Mouse (Mus musculus): ENCODE results near the gene Zfp219. TPM values are rescaled to one million over a fixed set of nuclear protein-coding genes. Genes with fewer than 3 reads are reported as not detected.
A peak's percentile ranks its signal among the peaks of the same experiment; 100 is the strongest.
"Not testable (repeated sequence)": the region's sequence is repeated elsewhere in the genome, so short reads cannot be mapped to it uniquely, and the experiment has no call there.

Zfp219 gene
- polyA plus RNA-seq (2012; ENCODE audit: insufficient read depth, insufficient read length, missing spikeins): 31.2 and 43.5 TPM in 2 replicates

- TF ChIP-seq CTCF (IDR thresholded peaks at IDR 0.05; ENCODE audit: low read depth, low read length) (peak; percentile 20), POLR2A (IDR thresholded peaks at IDR 0.05; ENCODE audit: borderline replicate concordance, low read depth, low read length) (no peak)
Measured at GRCm38 (mm10) chr14:52020486-52021137, at the start of gene Zfp219. Gene Zfp219, minus strand, starts transcription at chr14:52020733.

GRCm38 (mm10) chr14:52066135-52066534 is 45.6 kb upstream of the Zfp219 start:
- H3K27ac ChIP-seq (ENCODE audit: insufficient read depth, low read depth, low read length): no peak overlapping the region
- H3K4me3 ChIP-seq (ENCODE audit: insufficient read depth, low read length): no peak overlapping the region
- TF ChIP-seq POLR2A (IDR thresholded peaks at IDR 0.05; ENCODE audit: borderline replicate concordance, low read depth, low read length) (no peak), CTCF (IDR thresholded peaks at IDR 0.05; ENCODE audit: low read depth, low read length) (no peak)
- no peaks in the 10 kb centered on the region for H3K4me1 ChIP-seq (ENCODE audit: control insufficient read depth, insufficient read depth, low read length)

More at GRCm38 (mm10) chr14:52020486-52021137, at the start of gene Zfp219:
- Histone ChIP-seq H3K4me3 (ENCODE audit: insufficient read depth, low read length) (peak within 1 kb of the TSS; percentile 85), H3K4me1 (ENCODE audit: control insufficient read depth, insufficient read depth, low read length) (peaks cover 43% of the 10 kb centered on the region), H3K27ac (ENCODE audit: insufficient read depth, low read depth, low read length) (peak within 1 kb of the TSS; percentile 93)

GRCm38 (mm10) chr14:52061798-52062197 is 41.3 kb upstream of the Zfp219 start:
- no peak overlapping the region for H3K27ac ChIP-seq (ENCODE audit: insufficient read depth, low read depth, low read length)
- no peaks in the 10 kb centered on the region for H3K4me1 ChIP-seq (ENCODE audit: control insufficient read depth, insufficient read depth, low read length)
- TF ChIP-seq POLR2A (IDR thresholded peaks at IDR 0.05; ENCODE audit: borderline replicate concordance, low read depth, low read length): no peak
- TF ChIP-seq CTCF (IDR thresholded peaks at IDR 0.05; ENCODE audit: low read depth, low read length): no peak
- H3K4me3 ChIP-seq (ENCODE audit: insufficient read depth, low read length): no peak overlapping the region

- TF ChIP-seq POLR2A (IDR thresholded peaks at IDR 0.05; ENCODE audit: borderline replicate concordance, low read depth, low read length) (no peak), CTCF (IDR thresholded peaks at IDR 0.05; ENCODE audit: low read depth, low read length) (no peak)
- Histone ChIP-seq H3K27ac (ENCODE audit: insufficient read depth, low read depth, low read length) (no peak overlapping the region), H3K4me1 (ENCODE audit: control insufficient read depth, insufficient read depth, low read length) (no peaks in the 10 kb centered on the region), H3K4me3 (ENCODE audit: insufficient read depth, low read length) (no peak overlapping the region)
Measured at GRCm38 (mm10) chr14:52060800-52061199, 40.3 kb upstream of the Zfp219 start.

GRCm38 (mm10) chr14:52059982-52060381 is 39.4 kb upstream of the Zfp219 start:
- Histone ChIP-seq H3K4me3 (ENCODE audit: insufficient read depth, low read length) (no peak overlapping the region), H3K4me1 (ENCODE audit: control insufficient read depth, insufficient read depth, low read length) (no peaks in the 10 kb centered on the region), H3K27ac (ENCODE audit: insufficient read depth, low read depth, low read length) (no peak overlapping the region)
- TF ChIP-seq POLR2A (IDR thresholded peaks at IDR 0.05; ENCODE audit: borderline replicate concordance, low read depth, low read length): no peak
- no peak for TF ChIP-seq CTCF (IDR thresholded peaks at IDR 0.05; ENCODE audit: low read depth, low read length)

- not testable (repeated sequence) for H3K4me3 ChIP-seq (ENCODE audit: insufficient read depth, low read length); H3K4me1 ChIP-seq (ENCODE audit: control insufficient read depth, insufficient read depth, low read length)
Measured at GRCm38 (mm10) chr14:52052720-52053119, 32.2 kb upstream of the Zfp219 start.

GRCm38 (mm10) chr14:52045966-52046565 is 25.5 kb upstream of the Zfp219 start:
- TF ChIP-seq CTCF (IDR thresholded peaks at IDR 0.05; ENCODE audit: low read depth, low read length): no peak
- TF ChIP-seq POLR2A (IDR thresholded peaks at IDR 0.05; ENCODE audit: borderline replicate concordance, low read depth, low read length): no peak
- Histone ChIP-seq H3K4me1 (ENCODE audit: control insufficient read depth, insufficient read depth, low read length) (no peaks in the 10 kb centered on the region), H3K4me3 (ENCODE audit: insufficient read depth, low read length) (no peak overlapping the region), H3K27ac (ENCODE audit: insufficient read depth, low read depth, low read length) (no peak overlapping the region)

More at GRCm38 (mm10) chr14:52052720-52053119, 32.2 kb upstream of the Zfp219 start:
- not testable (repeated sequence) for H3K27ac ChIP-seq (ENCODE audit: insufficient read depth, low read depth, low read length)

GRCm38 (mm10) chr14:52044901-52045678 is 24.6 kb upstream of the Zfp219 start:
- H3K4me1 ChIP-seq (ENCODE audit: control insufficient read depth, insufficient read depth, low read length): no peaks in the 10 kb centered on the region
- H3K4me3 ChIP-seq (ENCODE audit: insufficient read depth, low read length): no peak overlapping the region
- no peak overlapping the region for H3K27ac ChIP-seq (ENCODE audit: insufficient read depth, low read depth, low read length)
- no peak for TF ChIP-seq POLR2A (IDR thresholded peaks at IDR 0.05; ENCODE audit: borderline replicate concordance, low read depth, low read length)
- no peak for TF ChIP-seq CTCF (IDR thresholded peaks at IDR 0.05; ENCODE audit: low read depth, low read length)

- no peak overlapping the region for H3K27ac ChIP-seq (ENCODE audit: insufficient read depth, low read depth, low read length)
- H3K4me3 ChIP-seq (ENCODE audit: insufficient read depth, low read length): no peak overlapping the region
- H3K4me1 ChIP-seq (ENCODE audit: control insufficient read depth, insufficient read depth, low read length): no peaks in the 10 kb centered on the region
- TF ChIP-seq CTCF (IDR thresholded peaks at IDR 0.05; ENCODE audit: low read depth, low read length): no peak
- TF ChIP-seq POLR2A (IDR thresholded peaks at IDR 0.05; ENCODE audit: borderline replicate concordance, low read depth, low read length): no peak
Measured at GRCm38 (mm10) chr14:52043446-52043845, 22.9 kb upstream of the Zfp219 start.

- peak within 1 kb of the TSS; percentile 52 for H3K27ac ChIP-seq (ENCODE audit: insufficient read depth, low read depth, low read length)
- not testable (repeated sequence) for H3K4me1 ChIP-seq (ENCODE audit: control insufficient read depth, insufficient read depth, low read length); H3K4me3 ChIP-seq (ENCODE audit: insufficient read depth, low read length)
Measured at GRCm38 (mm10) chr14:52042359-52042758, 21.8 kb upstream of the Zfp219 start, which contains the start of gene Olfr221. Gene Olfr221, minus strand, starts transcription at chr14:52042459.

Data from bone marrow macrophage, adult 2 months (primary cell).